Mouse (Mus musculus): ENCODE measurements at regions not wholly inside any gene's neighbourhood (a gene's known extent, or its start where the extent isn't known, plus 50 kb on each side); places are given as distances from the start of the nearest gene placed in this dataset.

DNA sequence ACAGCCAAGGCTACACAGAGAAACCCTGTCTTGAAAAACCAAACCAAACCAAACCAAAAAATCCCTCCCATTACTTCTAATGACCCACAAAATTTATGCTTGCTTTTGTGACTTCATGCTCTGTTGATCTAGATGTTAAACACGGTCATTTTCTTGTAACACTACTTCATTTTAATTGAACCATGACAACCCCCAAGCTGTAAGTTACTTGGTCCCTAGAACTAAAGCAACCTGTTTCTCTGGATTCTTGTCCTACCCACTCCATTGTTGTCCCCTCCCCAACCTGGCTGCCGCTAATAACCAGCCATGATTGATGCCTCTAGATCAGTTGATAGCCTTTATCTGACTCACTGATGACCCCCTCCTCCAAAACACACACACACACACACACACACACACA is 63.0 kb upstream of the Tmem45b start:
- TF ChIP-seq CTCF (IDR thresholded peaks at IDR 0.05 in 2 of 3, conservative IDR thresholded peaks at IDR 0.05 in 1 of 3; ENCODE audit: control insufficient read depth in 1 of 3, insufficient read depth in 1 of 3, low read depth in 2 of 3, low read length in 3 of 3, poor library complexity in 1 of 3, severe bottlenecking in 1 of 3) (no peak), EP300 (IDR thresholded peaks at IDR 0.05; ENCODE audit: low read depth in 1 of 2, low read length in 2 of 2) (no peak)

All from MEL (cell line).